Mouse (Mus musculus) erythroblast, embryonic 14.5 days (primary cell): ENCODE results near the gene Snx14.

Experiments
- GATA1 ChIP-seq: IDR thresholded peaks from 2 replicates; pipeline ENCODE4 v1.6.1; 2012; ENCODE audit warnings: low read length, inconsistent platforms, mixed read lengths
- TAL1 ChIP-seq: IDR thresholded peaks from 3 replicates; pipeline ENCODE4 v1.6.1; 2012; ENCODE audit warnings: low read length, inconsistent platforms, mixed read lengths

DNA sequence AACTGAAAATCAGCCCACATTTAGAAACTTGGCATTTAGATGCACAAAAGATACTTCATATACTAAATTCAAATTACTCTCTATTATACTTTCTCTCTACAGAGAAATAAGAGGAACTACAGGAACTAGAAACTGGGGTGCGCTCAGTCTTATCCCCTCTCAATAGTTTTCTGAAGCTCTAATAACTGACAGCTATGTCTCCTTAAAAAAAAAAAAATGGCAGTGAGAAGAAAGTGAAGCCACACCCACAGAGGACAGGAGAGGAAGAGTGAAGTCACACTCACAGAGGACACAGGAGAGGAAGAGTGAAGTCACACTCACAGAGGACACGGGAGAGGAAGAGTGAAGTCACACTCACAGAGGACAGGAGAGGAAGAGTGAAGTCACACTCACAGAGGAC is 14.4 kb downstream of the Snx14 start:
- TF ChIP-seq TAL1: no peak
- no peak for TF ChIP-seq GATA1
